Mouse (Mus musculus) ES-E14 (cell line): ENCODE results near the gene Pde4d. TPM values are rescaled to one million over a fixed set of nuclear protein-coding genes. Genes with fewer than 3 reads are reported as not detected.

ENCODE experiments used
- DNase-seq: peaks from one replicate; pipeline ENCODE4 v3.0.0-alpha.2; 2013; ENCODE audit warnings: low read depth, low spot score
- H3K27ac ChIP-seq: 2 replicates; pipeline ENCODE4 v1.5.1; 2012; ENCODE audit warnings: low read depth, mild to moderate bottlenecking, low read length, moderate library complexity, mixed read lengths; ENCODE audit not compliant: poor library complexity, insufficient read depth, severe bottlenecking
- H3K36me3 ChIP-seq: 2 replicates; pipeline ENCODE4 v1.6.1; 2012; ENCODE audit warnings: mild to moderate bottlenecking, low read length, moderate library complexity, mixed read lengths; ENCODE audit not compliant: control insufficient read depth, poor library complexity, insufficient read depth, severe bottlenecking
- H3K4me1 ChIP-seq, 2 experiments: fragments of 150-350 bp in 1 of 2; sonication (generic) in 1 of 2; 2 replicates each; pipeline ENCODE4 v1.6.1; 2012; ENCODE audit warnings: low read length in 2 of 2, mild to moderate bottlenecking in 1 of 2, mixed read lengths in 1 of 2; ENCODE audit not compliant: control insufficient read depth in 2 of 2, insufficient read depth in 2 of 2, poor library complexity in 1 of 2
- H3K4me3 ChIP-seq, 2 experiments: fragments of 150-350 bp in 1 of 2; sonication (generic) in 1 of 2; 2 replicates each; pipeline ENCODE4 v1.5.1; 2012; ENCODE audit warnings: low read length in 2 of 2, low read depth in 1 of 2, mild to moderate bottlenecking in 1 of 2, mixed read lengths in 1 of 2; ENCODE audit not compliant: insufficient read depth in 1 of 2, poor library complexity in 1 of 2, severe bottlenecking in 1 of 2
- H3K9ac ChIP-seq: 2 replicates; pipeline ENCODE4 v1.6.1; 2012; ENCODE audit warnings: low read depth, mild to moderate bottlenecking, low read length, mixed read lengths; ENCODE audit not compliant: poor library complexity, insufficient read depth, severe bottlenecking
- H3K9me3 ChIP-seq: fragments of 150-350 bp; sonication (generic); 2 replicates; pipeline ENCODE4 v1.6.1; 2012; ENCODE audit warnings: low read depth, mild to moderate bottlenecking, low read length; ENCODE audit not compliant: control insufficient read depth, insufficient read depth
- CHD2 ChIP-seq: IDR thresholded peaks from 2 replicates; pipeline ENCODE4 v1.6.1; 2014; ENCODE audit warnings: mild to moderate bottlenecking, low read depth, low read length, inconsistent platforms
- HCFC1 ChIP-seq: IDR thresholded peaks from 2 replicates; pipeline ENCODE4 v1.6.1; 2012; ENCODE audit warnings: low read length, inconsistent platforms, borderline replicate concordance; ENCODE audit not compliant: insufficient read depth
- MAFK ChIP-seq: IDR thresholded peaks from 2 replicates; pipeline ENCODE4 v1.6.1; 2014; ENCODE audit warnings: mild to moderate bottlenecking, low read depth, low read length, inconsistent platforms; ENCODE audit not compliant: insufficient read depth
- ZC3H11A ChIP-seq: IDR thresholded peaks from 2 replicates; pipeline ENCODE4 v1.6.1; 2012; ENCODE audit warnings: low read depth, mild to moderate bottlenecking, inconsistent platforms, low read length, borderline replicate concordance
- ZNF384 ChIP-seq: IDR thresholded peaks from 2 replicates; pipeline ENCODE4 v1.6.1; 2012; ENCODE audit warnings: low read depth, low read length, inconsistent platforms
- in situ Hi-C, 2 experiments: fragments of 600-800 bp; cut with MboI; formaldehyde crosslinking; loops; one replicate each; pipeline ENCODE4 v1.15.1; 2025; ENCODE audit warnings: low sequenced_read_pairs in 2 of 2, inconsistent platforms in 1 of 2; ENCODE audit not compliant: unreplicated experiment in 2 of 2
- total RNA-seq: library from RNA; depleted of rRNA; stranded (reverse); fragments of 300-350 nt; gene quantifications from 2 replicates; pipeline ENCODE4 v1.2.3, GENCODE M21; 2012

Gene Pde4d
- total RNA-seq, 1 experiment = 10.4 TPM

DNA sequence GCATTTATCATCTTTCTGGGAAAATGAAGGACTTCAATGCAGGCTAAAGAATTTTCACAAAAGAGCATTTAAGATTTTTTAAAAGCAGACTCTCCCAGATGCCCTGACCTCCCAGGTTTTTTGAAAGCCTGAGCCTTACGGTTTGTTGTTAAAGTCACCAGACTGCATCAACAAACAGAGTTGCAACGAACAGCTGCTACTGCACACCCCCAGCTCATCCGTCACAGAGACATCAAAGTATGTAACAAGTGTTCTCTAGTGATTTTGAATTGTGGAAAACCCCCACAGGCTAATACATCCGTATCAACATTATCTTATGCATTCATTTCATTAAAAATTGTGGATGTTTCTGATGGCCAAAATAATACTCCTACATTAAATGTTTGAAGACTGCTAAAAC lies 841.2 kb downstream of the Pde4d start:
- Histone ChIP-seq H3K9ac (no peak overlapping the region), H3K27ac (no peak overlapping the region), H3K4me3 (no peak overlapping the region), H3K9me3 (no peaks in the 10 kb centered on the region), H3K36me3 (no peaks in the 10 kb centered on the region), H3K4me1 (no peaks in the 10 kb centered on the region)
- TF ChIP-seq MAFK = no peak
- no peak for TF ChIP-seq ZC3H11A
- no peak for TF ChIP-seq CHD2
- TF ChIP-seq ZNF384 = no peak
- no peak for TF ChIP-seq HCFC1
- no peak for DNase-seq
- in situ Hi-C loops = no loop called here

DNA sequence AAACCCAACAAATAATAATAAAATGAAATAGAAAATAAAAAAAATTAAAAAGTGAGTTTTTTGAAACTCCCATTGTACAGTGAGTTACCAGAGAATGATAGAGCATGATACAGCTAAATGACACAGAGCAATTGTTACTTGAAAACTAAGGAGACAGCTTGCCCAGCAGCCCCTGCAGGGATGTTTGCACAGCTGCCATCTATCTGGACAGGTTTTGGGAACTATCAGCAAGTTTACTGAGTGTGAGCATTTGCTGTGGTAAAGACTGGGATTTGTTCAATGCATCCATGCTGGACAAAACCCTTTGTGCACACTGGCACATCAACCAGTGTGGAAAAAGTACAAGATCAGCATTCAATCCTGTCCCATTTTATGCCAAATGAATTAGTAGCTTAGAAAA lies 843.3 kb downstream of the Pde4d start:
- TF ChIP-seq ZC3H11A = no peak
- TF ChIP-seq MAFK = no peak
- no peak for TF ChIP-seq CHD2
- TF ChIP-seq HCFC1 = no peak
- TF ChIP-seq ZNF384 = no peak
- Histone ChIP-seq H3K27ac (no peak overlapping the region), H3K4me3 (no peak overlapping the region), H3K36me3 (no peaks in the 10 kb centered on the region), H3K9ac (no peak overlapping the region), H3K4me1 (no peaks in the 10 kb centered on the region), H3K9me3 (no peaks in the 10 kb centered on the region)
- DNase-seq = no peak
- in situ Hi-C loops = no loop called here

DNA sequence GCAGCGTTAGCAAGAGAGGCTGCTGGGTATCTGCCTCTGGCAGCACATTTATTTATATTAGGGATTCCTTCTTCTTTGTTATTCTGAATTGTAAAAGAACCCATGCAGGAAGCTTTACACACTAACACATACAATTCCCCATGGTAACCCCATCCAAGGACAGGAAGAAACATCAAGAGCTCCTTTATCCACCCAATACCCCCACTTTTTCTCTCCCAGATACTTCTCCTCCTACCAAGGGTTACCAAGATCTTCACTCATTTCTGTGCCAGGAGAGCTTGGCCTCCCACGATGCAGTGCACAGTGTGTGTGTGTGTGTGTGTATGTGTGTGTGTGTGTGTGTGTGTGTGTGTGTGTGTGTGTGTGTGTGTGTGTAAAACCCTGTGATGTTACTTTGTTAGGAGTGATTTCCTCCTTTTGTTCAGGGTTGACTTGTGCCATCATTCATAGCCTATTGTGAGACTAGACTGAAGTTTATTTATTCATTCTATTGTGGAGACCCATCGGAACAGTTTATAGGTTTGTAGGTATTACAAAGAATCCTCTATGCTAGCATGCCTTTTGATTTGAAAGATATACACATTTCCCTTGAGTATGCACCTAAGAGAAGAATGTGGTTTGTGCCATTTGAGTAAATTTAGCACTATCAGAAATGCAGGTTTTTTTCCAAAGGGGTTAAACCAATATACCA lies 846.7 kb downstream of the Pde4d start:
- Histone ChIP-seq H3K4me3 (no peak overlapping the region), H3K27ac (no peak overlapping the region), H3K9ac (no peak overlapping the region), H3K36me3 (no peaks in the 10 kb centered on the region), H3K4me1 (no peaks in the 10 kb centered on the region), H3K9me3 (no peaks in the 10 kb centered on the region)
- no peak for DNase-seq
- in situ Hi-C loops = no loop called here
- no peak for TF ChIP-seq ZC3H11A
- no peak for TF ChIP-seq CHD2
- no peak for TF ChIP-seq HCFC1
- no peak for TF ChIP-seq MAFK
- no peak for TF ChIP-seq ZNF384

DNA sequence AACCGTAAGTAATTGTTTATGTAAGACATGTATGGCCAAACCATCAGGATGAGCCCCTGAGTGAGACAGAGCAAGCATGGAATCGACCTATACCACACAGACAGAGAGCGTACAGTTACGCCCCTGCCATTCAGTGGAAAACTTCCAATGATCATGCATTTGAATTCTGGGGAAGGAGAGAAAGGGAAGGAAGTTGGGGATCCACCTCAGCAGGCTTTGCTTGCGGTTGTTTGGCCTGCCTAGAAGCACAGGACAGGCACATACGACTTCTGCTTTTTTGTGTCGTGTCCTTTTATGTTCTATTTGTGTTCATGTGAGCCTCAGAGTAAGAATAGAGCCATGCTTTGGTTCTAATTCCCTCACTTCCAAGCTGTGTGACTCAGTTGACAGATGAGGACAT lies 849.1 kb downstream of the Pde4d start:
- Histone ChIP-seq H3K4me3 (no peak overlapping the region), H3K27ac (no peak overlapping the region), H3K9me3 (no peaks in the 10 kb centered on the region), H3K36me3 (no peaks in the 10 kb centered on the region), H3K4me1 (no peaks in the 10 kb centered on the region), H3K9ac (no peak overlapping the region)
- TF ChIP-seq CHD2 (no peak), MAFK (no peak), HCFC1 (no peak), ZC3H11A (no peak), ZNF384 (no peak)
- no peak for DNase-seq
- in situ Hi-C loops = no loop called here
